Mouse (Mus musculus) forebrain, embryonic 16.5 days (tissue): ENCODE data around the gene Pcbp3. TPM values are rescaled to one million over a fixed set of nuclear protein-coding genes. Genes with fewer than 3 reads are reported as not detected.

Experiments used
- ATAC-seq: fragments of 200-750 bp; cut with Nextera tagmentation; 2 replicates; pipeline ENCODE4 v1.8.0; 2017; ENCODE audit warnings: mild to moderate bottlenecking, moderate library complexity
- H3K27ac ChIP-seq: fragments of 300-500 bp; sonication (generic); 2 replicates; pipeline ENCODE4 v1.5.1; 2014; ENCODE audit warnings: low read length, control low read depth
- H3K27me3 ChIP-seq: fragments of 300-500 bp; sonication (generic); replicated peaks from 2 replicates; pipeline ENCODE4 v1.6.1; 2014; ENCODE audit warnings: low read length; ENCODE audit not compliant: control insufficient read depth, insufficient read depth
- H3K36me3 ChIP-seq: fragments of 300-500 bp; sonication (generic); 2 replicates; pipeline ENCODE4 v1.6.1; 2014; ENCODE audit not compliant: control insufficient read depth, insufficient read depth
- H3K4me1 ChIP-seq: fragments of 300-500 bp; sonication (generic); replicated peaks from 2 replicates; pipeline ENCODE4 v1.6.1; 2014; ENCODE audit warnings: low read length; ENCODE audit not compliant: control insufficient read depth, insufficient read depth
- H3K4me2 ChIP-seq: fragments of 300-500 bp; sonication (generic); 2 replicates; pipeline ENCODE4 v1.6.1; 2014; ENCODE audit warnings: mild to moderate bottlenecking, low read length, control low read depth
- H3K4me3 ChIP-seq: fragments of 300-500 bp; sonication (generic); replicated peaks from 2 replicates; pipeline ENCODE4 v1.5.1; 2014; ENCODE audit warnings: mild to moderate bottlenecking, low read length, control low read depth
- H3K9ac ChIP-seq: fragments of 300-500 bp; sonication (generic); replicated peaks from 2 replicates; pipeline ENCODE4 v1.6.1; 2014; ENCODE audit warnings: low read depth, low read length, control low read depth
- H3K9me3 ChIP-seq: fragments of 300-500 bp; sonication (generic); 2 replicates; pipeline ENCODE4 v1.6.1; 2016; ENCODE audit warnings: low read length; ENCODE audit not compliant: control insufficient read depth
- WGBS: fragments of 180-500 bp; shearing (Covaris S2); extraction: QIAGEN DNeasy Blood & Tissue Kit; methylation state at CpG from one replicate; pipeline ENCODE4 v1.1.7; 2014; 5-methylcytosine and 5-hydroxymethylcytosine counted together
- polyA plus RNA-seq: library from polyadenylated mRNA; unstranded; fragments of >200 nt; fragmentation: Nextera tagmentation; extraction: Ambion mirVana; gene quantifications from 2 replicates; pipeline ENCODE4 v1.2.1, GENCODE M21; 2015

The Pcbp3 gene
- polyA plus RNA-seq, 1 experiment from 2014 or later = 64.2 TPM

DNA sequence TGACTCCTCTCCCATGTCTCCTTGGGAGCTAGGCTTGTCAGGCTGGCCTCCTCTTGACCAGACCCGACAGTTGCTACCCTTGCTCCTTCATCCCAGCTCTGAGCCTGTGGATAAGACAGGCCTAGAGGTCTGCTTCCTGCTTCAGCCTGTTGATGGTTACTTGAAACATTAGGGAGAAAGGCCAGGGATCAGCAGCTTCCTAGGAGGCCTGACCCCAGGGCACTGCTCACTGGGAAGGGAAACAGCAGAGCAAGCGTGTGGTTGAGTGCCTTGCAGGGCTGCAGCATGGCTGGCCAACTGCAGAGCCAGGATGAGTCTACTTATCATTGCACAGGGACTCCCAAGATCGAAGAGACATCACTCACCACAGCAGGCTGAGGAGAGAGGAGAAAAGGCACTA is 249.2 kb downstream of the Pcbp3 start:
- Histone ChIP-seq H3K9ac (no peak overlapping the region), H3K27me3 (no peaks in the 10 kb centered on the region), H3K4me1 (no peaks in the 10 kb centered on the region), H3K4me2 (no peak overlapping the region), H3K27ac (no peak overlapping the region), H3K36me3 (no peaks in the 10 kb centered on the region), H3K4me3 (no peak overlapping the region), H3K9me3 (no peaks in the 10 kb centered on the region)
- 89% methylated on average over 3 of the region's 3 CpGs for WGBS
- ATAC-seq = no peak

Other genes starting within 250 kb of the Pcbp3 start
- gene Col6a1, start 235.7 kb downstream of the Pcbp3 start, polyA plus RNA-seq = 10.3 and 19.1 TPM in 2 replicates
- gene Slc19a1, start 70.4 kb upstream of the Pcbp3 start, polyA plus RNA-seq = 39.0 and 39.2 TPM in 2 replicates
- 21.7 and 26.2 TPM in 2 replicates for gene Col18a1, start 204.7 kb upstream of the Pcbp3 start, polyA plus RNA-seq